Mouse (Mus musculus) left cerebral cortex, adult 9 months (tissue): ENCODE measurements around the gene Laptm4a.
"Not testable (repeated sequence)": the region's sequence is repeated elsewhere in the genome, so short reads cannot be mapped to it uniquely, and the experiment has no call there.

Experiments
- DNase-seq, 2 experiments: peaks; one replicate each; pipeline ENCODE4 v3.0.0; 2022; ENCODE audit warnings: low spot score in 2 of 2

Gene Laptm4a

GRCm38 (mm10) chr12:8912860-8913685, 8.4 kb upstream of the Laptm4a start:
- no peak for DNase-seq

GRCm38 (mm10) chr12:8913701-8914340, 7.6 kb upstream of the Laptm4a start:
- no peak for DNase-seq

- DNase-seq = no peak
Measured at GRCm38 (mm10) chr12:8916378-8916777, 5.1 kb upstream of the Laptm4a start.

GRCm38 (mm10) chr12:8919231-8919630, 2.2 kb upstream of the Laptm4a start:
- DNase-seq = no peak

GRCm38 (mm10) chr12:8920996-8921393, 469 bp upstream of the Laptm4a start:
- no peak for DNase-seq

GRCm38 (mm10) chr12:8922369-8923124, 1.1 kb downstream of the Laptm4a start:
- DNase-seq = peak in 1 of 2 experiments; percentile 11

- DNase-seq = no peak
Measured at GRCm38 (mm10) chr12:8923125-8923410, 1.6 kb downstream of the Laptm4a start.

- no peak for DNase-seq
Measured at GRCm38 (mm10) chr12:8923603-8924002, 2.1 kb downstream of the Laptm4a start.

- no peak for DNase-seq
Measured at GRCm38 (mm10) chr12:8927652-8928051, 6.2 kb downstream of the Laptm4a start.

GRCm38 (mm10) chr12:8928766-8929165, 7.3 kb downstream of the Laptm4a start:
- no peak for DNase-seq

GRCm38 (mm10) chr12:8931083-8931482, 9.6 kb downstream of the Laptm4a start:
- DNase-seq = no peak

GRCm38 (mm10) chr12:8935349-8935748, 13.9 kb downstream of the Laptm4a start:
- no peak for DNase-seq

GRCm38 (mm10) chr12:8936210-8936609, 14.7 kb downstream of the Laptm4a start:
- DNase-seq = not testable (repeated sequence)

- no peak for DNase-seq
Measured at GRCm38 (mm10) chr12:8939490-8939889, 18.0 kb downstream of the Laptm4a start.

GRCm38 (mm10) chr12:8940011-8941005, 18.8 kb downstream of the Laptm4a start:
- no peak for DNase-seq

GRCm38 (mm10) chr12:8941131-8941615, 19.7 kb downstream of the Laptm4a start:
- DNase-seq = no peak

GRCm38 (mm10) chr12:8941699-8942392, 20.4 kb downstream of the Laptm4a start:
- no peak for DNase-seq

- no peak for DNase-seq
Measured at GRCm38 (mm10) chr12:8947163-8947562, 25.7 kb downstream of the Laptm4a start.

GRCm38 (mm10) chr12:8947714-8948464, 26.4 kb downstream of the Laptm4a start, which contains the start of gene Matn3:
Gene Matn3 (plus strand): TSS chr12:8947929.
- DNase-seq = peak in 1 of 2 experiments; percentile 17

- DNase-seq = no peak
Measured at GRCm38 (mm10) chr12:8953136-8953535, 31.7 kb downstream of the Laptm4a start.
